Mouse (Mus musculus) urinary bladder, adult 2 months (tissue): ENCODE measurements around the gene Trim28. TPM values are rescaled to one million over a fixed set of nuclear protein-coding genes. Genes with fewer than 3 reads are reported as not detected.
A peak's percentile ranks its signal among the peaks of the same experiment; 100 is the strongest.

Source experiments
- DNase-seq: peaks from one replicate; pipeline ENCODE4 v3.0.0; 2022; ENCODE audit warnings: low spot score
- polyA plus RNA-seq: library from polyadenylated mRNA; depleted of rRNA; stranded (reverse); fragments of >200 nt; gene quantifications from 2 replicates; pipeline ENCODE4 v1.2.3, GENCODE M21; 2012

Trim28 gene
- polyA plus RNA-seq, 1 experiment = 190 TPM

DNA sequence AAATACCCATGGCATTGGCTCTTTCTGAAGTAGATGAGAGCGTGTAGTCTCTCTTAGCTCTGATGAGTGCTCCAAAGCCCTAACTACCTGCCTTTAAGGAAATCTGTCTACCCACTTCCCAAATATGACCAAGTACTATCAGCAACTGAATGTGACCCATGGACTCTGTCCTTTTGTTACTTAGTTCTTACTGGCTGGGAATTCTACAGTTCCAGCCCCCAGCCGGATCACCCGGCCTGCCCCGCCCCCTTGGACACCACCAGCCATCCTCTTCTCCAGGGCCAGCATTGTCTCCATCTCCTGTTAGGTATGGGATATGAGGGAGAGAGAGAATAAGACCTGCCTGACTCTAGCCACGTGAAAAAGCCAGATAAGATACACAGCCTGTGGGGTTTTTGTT, 861 bp upstream of the Trim28 start, which contains the start of gene Slc27a5:
Slc27a5 (minus strand) TSS at position 140 of the 400 bp plus-strand sequence.
- DNase-seq = no peak

DNA sequence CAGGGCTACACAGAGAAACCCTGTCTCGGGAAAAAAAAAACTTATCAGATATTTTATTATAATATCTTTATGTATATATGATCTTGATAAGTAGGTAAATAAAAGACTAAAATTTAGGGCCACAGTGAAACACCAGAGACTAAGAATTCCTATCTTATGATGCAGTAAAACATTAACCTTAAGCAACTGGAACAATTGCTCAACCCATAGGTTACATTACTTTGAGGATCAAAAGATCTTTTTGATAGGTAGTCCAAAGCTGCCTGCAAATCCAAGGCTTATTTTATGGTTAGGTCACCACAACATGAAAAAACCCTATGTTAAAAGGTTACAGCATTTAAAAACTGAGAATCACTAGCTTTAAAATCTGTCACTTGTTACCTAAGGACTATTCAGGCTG, 2.7 kb downstream of the Trim28 start:
- no peak for DNase-seq

DNA sequence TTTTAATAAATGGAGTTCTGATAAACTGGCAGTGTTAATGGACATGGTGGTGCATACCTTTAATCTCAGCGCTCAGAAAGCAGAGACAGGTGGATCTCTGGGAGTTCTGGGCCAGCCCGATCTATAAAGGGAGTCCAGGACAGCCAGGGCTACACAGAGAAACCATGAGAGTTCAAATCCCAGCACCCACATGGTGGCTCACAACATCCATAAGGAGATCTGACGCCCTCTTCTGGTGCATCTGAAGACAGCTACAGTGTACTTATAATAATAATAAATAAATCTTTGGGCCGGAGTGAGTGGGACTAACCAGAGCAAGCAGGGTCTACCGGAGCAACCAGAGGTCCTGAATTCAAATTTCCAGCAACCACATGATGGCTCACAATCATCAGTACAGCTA, 4.5 kb downstream of the Trim28 start:
- DNase-seq = no peak

GRCm38 (mm10) chr7:13006011-13006410, 7.1 kb downstream of the Trim28 start:
- no peak for DNase-seq

DNA sequence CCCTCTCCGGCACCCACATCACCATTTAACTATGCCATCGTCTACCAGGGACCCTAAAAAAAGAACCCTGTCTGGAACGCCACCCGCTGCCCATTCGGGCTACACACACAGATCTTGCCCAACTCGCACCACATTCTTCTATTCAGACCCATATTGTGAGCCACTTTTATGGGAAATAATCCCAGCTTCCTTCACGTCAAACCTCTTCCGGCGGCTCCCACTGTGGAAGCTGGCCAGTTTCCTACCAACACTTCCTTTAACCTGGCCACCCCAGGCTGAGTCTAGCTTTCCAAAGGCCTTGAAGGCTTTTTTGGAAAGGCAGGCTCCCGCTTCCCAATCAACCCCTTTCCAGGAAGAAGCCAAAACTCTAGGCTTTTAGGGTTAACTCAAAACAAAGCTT, 7.6 kb downstream of the Trim28 start:
- no peak for DNase-seq

DNA sequence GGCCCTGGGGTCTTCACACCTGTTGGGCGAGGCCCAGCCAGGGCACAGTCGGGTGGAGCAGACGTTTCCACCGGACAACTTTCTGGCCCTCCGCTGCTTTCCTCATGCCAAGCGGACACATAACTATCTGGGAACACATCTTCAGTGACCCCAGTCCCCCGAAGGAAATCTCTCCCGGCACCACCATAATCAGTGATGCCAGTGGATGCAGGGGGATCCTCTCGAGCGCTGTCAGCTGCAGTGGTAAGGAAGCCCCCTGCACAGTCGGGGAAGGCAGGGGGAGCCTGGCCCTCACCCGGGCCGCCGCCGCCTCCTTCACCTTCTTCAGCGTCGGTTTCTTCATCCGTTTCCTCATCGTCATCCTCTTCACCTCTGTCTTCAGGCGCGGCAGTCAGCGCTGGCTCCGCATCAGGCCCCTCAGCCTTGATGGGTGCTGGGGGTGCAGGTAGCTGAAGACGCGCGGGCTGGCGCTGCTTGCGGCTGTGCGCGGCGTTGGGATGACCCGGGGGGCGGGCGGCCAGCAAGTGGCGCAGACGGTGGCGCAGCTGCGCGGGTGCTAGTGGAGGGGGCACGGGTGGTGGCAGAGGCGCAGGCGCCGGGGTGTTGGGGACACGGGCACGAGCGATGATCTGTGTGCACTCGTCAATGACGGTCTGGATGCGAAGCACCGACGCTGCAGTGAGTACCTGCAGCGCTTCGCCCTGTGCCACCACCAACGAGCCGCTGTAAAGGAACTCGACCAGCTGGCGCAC, 8.6 kb downstream of the Trim28 start:
- DNase-seq = no peak

GRCm38 (mm10) chr7:13009143-13010004, 10.5 kb downstream of the Trim28 start:
- peak; percentile 90 for DNase-seq

GRCm38 (mm10) chr7:13010005-13010908, 11.3 kb downstream of the Trim28 start, which contains the start of gene Zbtb45:
Zbtb45 (minus strand) TSS chr7:13010034.
- no peak for DNase-seq

DNA sequence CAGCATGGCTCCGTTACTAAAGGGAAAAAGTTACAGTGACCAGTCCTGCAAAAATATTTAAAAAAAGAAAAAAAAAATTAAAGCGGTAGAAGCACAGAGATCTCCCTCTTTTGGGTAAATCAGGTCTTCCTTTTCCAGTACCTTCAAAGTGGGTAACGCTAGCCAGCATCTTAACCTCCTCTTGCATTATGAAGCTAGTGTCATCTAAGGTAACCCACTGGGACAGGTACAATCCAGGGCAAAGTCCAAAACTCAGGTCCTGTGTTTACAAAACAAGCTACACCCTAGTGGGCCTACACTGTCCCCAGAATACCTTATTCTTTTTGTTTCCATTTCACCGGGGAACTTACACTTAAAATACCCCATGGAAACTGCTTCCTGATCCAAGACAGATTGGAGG, 14.8 kb downstream of the Trim28 start:
- DNase-seq = no peak

- no peak for DNase-seq
Measured at GRCm38 (mm10) chr7:13014275-13014839, 15.4 kb downstream of the Trim28 start.

DNA sequence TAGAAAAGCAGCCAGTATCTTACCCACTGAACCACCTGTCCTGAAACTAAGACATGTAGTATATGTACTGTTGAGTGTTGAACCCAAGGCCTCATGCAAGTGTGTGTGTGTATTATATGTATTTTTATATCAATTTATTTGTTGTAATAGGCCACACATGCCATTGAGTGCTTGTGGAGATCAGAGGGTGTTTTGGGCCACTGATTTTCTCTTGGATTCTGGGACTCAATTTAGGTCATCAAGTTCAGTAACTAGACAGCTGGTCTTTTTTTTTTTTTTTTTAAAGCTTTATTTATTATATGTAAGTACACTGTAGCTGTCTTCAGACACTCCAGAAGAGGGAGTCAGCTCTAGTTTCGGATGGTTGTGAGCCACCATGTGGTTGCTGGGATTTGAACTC, 16.3 kb downstream of the Trim28 start:
- no peak for DNase-seq

- peak; percentile 59 for DNase-seq
Measured at GRCm38 (mm10) chr7:13022773-13023535, 24.0 kb downstream of the Trim28 start.

DNA sequence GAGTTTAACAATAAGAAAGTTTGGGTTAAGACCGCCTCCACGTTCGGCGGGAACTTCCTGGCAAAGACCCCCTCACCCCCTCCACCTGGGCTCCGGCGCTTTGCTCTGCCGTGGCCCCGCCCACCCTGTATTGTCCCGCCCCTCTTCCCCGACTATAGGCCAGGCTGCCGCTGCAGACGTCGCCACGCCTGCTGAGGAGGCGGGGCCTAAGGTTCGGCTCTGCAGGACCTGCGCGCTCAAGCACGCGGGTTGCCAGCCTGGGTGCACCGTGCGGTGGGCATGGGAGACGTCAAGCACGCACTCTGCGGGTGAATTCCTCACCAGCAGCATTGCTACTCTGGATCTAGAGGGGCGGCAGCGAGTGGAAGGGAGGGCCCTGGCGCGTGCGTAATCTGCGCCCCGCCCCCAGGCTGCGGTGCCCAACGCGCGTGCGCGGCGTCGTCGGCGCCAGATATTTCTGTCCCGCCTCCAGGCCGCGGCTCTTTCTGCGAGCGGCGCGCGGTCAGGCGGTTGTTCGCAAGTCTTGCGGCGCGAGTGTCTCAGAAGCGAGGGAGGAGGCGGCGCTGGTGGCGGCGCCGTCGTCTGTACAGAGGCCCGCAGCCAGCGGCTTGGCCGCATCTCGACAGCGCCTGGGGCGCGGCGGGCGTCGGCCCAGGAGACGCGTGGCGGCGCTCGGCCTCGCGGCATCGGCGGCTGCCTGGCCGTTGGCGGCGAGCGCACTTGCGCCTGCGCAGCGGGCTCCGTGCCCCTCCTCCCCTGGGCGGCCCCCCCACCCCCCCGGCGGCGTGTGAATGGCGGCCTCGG, 25.2 kb downstream of the Trim28 start:
- DNase-seq = peak; percentile 99

GRCm38 (mm10) chr7:13024805-13025204, 25.9 kb downstream of the Trim28 start:
- DNase-seq = peak; percentile 63

GRCm38 (mm10) chr7:13025511-13026112, 26.7 kb downstream of the Trim28 start:
- DNase-seq = no peak

DNA sequence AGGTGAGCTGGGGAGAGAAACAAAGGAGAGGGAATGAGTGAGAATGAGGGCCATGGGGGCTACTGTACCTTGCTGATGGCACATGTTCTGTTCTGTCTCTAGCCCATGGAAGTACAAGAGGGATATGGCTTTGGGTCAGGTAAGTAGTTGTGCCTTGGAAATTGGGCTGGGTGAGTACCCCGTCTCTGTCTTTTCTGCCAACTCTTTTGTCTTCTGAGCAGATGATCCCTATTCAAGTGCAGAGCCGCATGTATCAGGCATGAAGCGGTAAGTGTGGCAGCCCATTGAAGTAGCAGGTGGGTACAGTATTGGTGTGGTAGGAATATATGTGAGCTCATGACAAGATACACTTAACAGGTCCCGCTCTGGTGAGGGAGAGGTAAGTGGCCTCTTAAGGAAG, 30.1 kb downstream of the Trim28 start:
- DNase-seq = no peak

DNA sequence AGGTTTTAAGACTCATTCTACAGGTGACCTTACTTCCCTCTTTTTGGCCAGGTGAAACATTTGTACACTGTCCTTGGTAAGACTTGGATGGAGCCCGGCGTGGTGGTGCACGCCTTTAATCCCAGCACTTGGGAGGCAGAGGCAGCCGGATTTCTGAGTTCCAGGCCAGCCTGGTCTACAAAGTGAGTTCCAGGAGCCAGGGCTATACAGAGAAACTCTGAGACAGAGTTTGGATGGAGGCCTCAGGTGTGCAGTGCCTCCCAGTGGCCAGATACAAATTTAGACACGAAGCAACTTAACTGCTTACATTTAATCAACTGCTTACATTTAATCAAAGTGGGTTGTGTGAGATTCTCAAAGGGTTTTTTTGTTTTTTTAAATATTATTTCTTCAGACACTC, 32.2 kb downstream of the Trim28 start:
- no peak for DNase-seq

GRCm38 (mm10) chr7:13031983-13032382, 33.1 kb downstream of the Trim28 start:
- DNase-seq = no peak

DNA sequence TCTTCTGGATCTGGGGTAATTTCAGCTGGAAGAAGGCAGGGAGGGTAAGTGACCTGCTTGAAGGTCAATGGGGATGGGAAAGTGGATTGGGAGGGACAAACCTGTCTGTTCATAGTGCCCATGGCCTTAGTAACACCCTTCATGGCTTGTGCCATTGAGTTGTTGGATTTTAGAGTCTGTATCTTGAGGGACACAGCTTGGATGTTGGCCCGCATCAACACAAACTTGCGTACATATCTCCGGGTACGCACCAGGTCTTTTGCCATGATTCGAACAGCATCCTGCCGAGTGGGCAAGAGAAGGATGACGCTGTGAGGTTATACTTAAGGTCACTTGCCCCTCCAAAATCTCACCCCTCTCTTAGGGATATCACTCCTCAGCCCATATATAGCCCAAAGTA, 33.6 kb downstream of the Trim28 start:
- DNase-seq = no peak
